Mouse (Mus musculus) heart, embryonic 10.5 days (tissue): Measurements from ENCODE around the gene 4930544D05Rik. TPM values are rescaled to one million over a fixed set of nuclear protein-coding genes. Genes with fewer than 3 reads are reported as not detected.

ENCODE experiments used
- DNase-seq: peaks from one replicate; pipeline ENCODE4 v3.0.0-alpha.2; 2017; ENCODE audit warnings: low spot score
- H3K27ac ChIP-seq: fragments of 300-500 bp; sonication (generic); 2 replicates; pipeline ENCODE4 v1.5.1; 2016; ENCODE audit warnings: mild to moderate bottlenecking
- H3K27me3 ChIP-seq: fragments of 300-500 bp; sonication (generic); 2 replicates; pipeline ENCODE4 v1.6.1; 2016; ENCODE audit warnings: mild to moderate bottlenecking; ENCODE audit not compliant: poor library complexity, insufficient read depth, severe bottlenecking
- H3K36me3 ChIP-seq: fragments of 300-500 bp; sonication (generic); 2 replicates; pipeline ENCODE4 v1.6.1; 2016; ENCODE audit warnings: mild to moderate bottlenecking, moderate library complexity
- H3K4me1 ChIP-seq: fragments of 300-500 bp; sonication (generic); 2 replicates; pipeline ENCODE4 v1.6.1; 2016; ENCODE audit warnings: mild to moderate bottlenecking
- H3K4me3 ChIP-seq: fragments of 300-500 bp; sonication (generic); 2 replicates; pipeline ENCODE4 v1.5.1; 2016; ENCODE audit warnings: mild to moderate bottlenecking, moderate library complexity
- H3K9me3 ChIP-seq: fragments of 300-500 bp; sonication (generic); 2 replicates; pipeline ENCODE4 v1.6.1; 2016; ENCODE audit warnings: mild to moderate bottlenecking, moderate library complexity
- WGBS: fragments of 180-500 bp; shearing (Covaris S2); methylation state at CpG from one replicate; pipeline ENCODE4 v1.1.7; 2016; 5-methylcytosine and 5-hydroxymethylcytosine counted together
- polyA plus RNA-seq: library from polyadenylated mRNA; unstranded; fragments of >200 nt; fragmentation: Nextera tagmentation; extraction: Ambion mirVana; gene quantifications from 2 replicates; pipeline ENCODE4 v1.2.1, GENCODE M21; 2016

The 4930544D05Rik gene
- polyA plus RNA-seq, 1 experiment from 2014 or later, result not detected

- Histone ChIP-seq H3K27ac (peak within 1 kb of the TSS; percentile 97), H3K9me3 (no peaks in the 10 kb centered on the region), H3K27me3 (no peaks in the 10 kb centered on the region), H3K36me3 (peaks cover 67% of the 10 kb centered on the region), H3K4me1 (peaks cover 45% of the 10 kb centered on the region), H3K4me3 (peak within 1 kb of the TSS; percentile 70)
- peak; percentile 99 for DNase-seq
- WGBS, result under 1% methylated on average over 63 of the region's 63 CpGs
Measured at GRCm38 (mm10) chr11:70646691-70647650, 31.3 kb downstream of the 4930544D05Rik start, which contains the start of the genes Rnf167 and Slc25a11. Gene Rnf167, plus strand, starts transcription at chr11:70647235. Gene Slc25a11, minus strand, starts transcription at chr11:70647479.

- Histone ChIP-seq H3K9me3 (no peaks in the 10 kb centered on the region), H3K27ac (peak overlapping the region; percentile 97), H3K27me3 (no peaks in the 10 kb centered on the region), H3K4me3 (peak overlapping the region; percentile 70), H3K4me1 (peaks cover 53% of the 10 kb centered on the region), H3K36me3 (peaks cover 73% of the 10 kb centered on the region)
- peak; percentile 79 for DNase-seq
- 3% methylated on average over 28 of the region's 28 CpGs for WGBS
Measured at GRCm38 (mm10) chr11:70647716-70648420, 32.2 kb downstream of the 4930544D05Rik start.

GRCm38 (mm10) chr11:70648512-70648911, 32.9 kb downstream of the 4930544D05Rik start:
- peaks cover 56% of the 10 kb centered on the region for H3K4me1 ChIP-seq

GRCm38 (mm10) chr11:70649185-70649734, 33.6 kb downstream of the 4930544D05Rik start:
- WGBS, result 84% methylated on average over 8 of the region's 8 CpGs
- Histone ChIP-seq H3K9me3 (no peaks in the 10 kb centered on the region), H3K4me3 (peak overlapping the region; percentile 70), H3K27ac (no peak overlapping the region; the same call in 1 of the 2 replicates), H3K27me3 (no peaks in the 10 kb centered on the region), H3K4me1 (peaks cover 56% of the 10 kb centered on the region), H3K36me3 (peaks cover 62% of the 10 kb centered on the region)
- DNase-seq, result no peak

More at GRCm38 (mm10) chr11:70648512-70648911, 32.9 kb downstream of the 4930544D05Rik start:
- peak overlapping the region; percentile 97; the same call in 1 of the 2 replicates for H3K27ac ChIP-seq
- 72% methylated on average over 4 of the region's 4 CpGs for WGBS
- H3K4me3 ChIP-seq, result peak overlapping the region; percentile 70
- no peak for DNase-seq
- H3K36me3 ChIP-seq, result peaks cover 68% of the 10 kb centered on the region
- H3K9me3 ChIP-seq, result no peaks in the 10 kb centered on the region
- no peaks in the 10 kb centered on the region for H3K27me3 ChIP-seq

GRCm38 (mm10) chr11:70650322-70651175, 34.9 kb downstream of the 4930544D05Rik start:
- DNase-seq, result no peak
- Histone ChIP-seq H3K36me3 (peaks cover 49% of the 10 kb centered on the region), H3K27me3 (no peaks in the 10 kb centered on the region), H3K9me3 (no peaks in the 10 kb centered on the region), H3K27ac (peak overlapping the region; percentile 62; the same call in 1 of the 2 replicates), H3K4me1 (peaks cover 51% of the 10 kb centered on the region), H3K4me3 (peak overlapping the region; percentile 27)
- WGBS, result 73% methylated on average over 12 of the region's 12 CpGs

- 68% methylated on average over 2 of the region's 2 CpGs for WGBS
- Histone ChIP-seq H3K27ac (no peak overlapping the region), H3K4me1 (peaks cover 51% of the 10 kb centered on the region), H3K9me3 (no peaks in the 10 kb centered on the region), H3K4me3 (peak overlapping the region; percentile 27; the same call in 1 of the 2 replicates), H3K36me3 (peaks cover 46% of the 10 kb centered on the region), H3K27me3 (no peaks in the 10 kb centered on the region)
- no peak for DNase-seq
Measured at GRCm38 (mm10) chr11:70651391-70651790, 35.7 kb downstream of the 4930544D05Rik start.

- WGBS, result 69% methylated on average over 12 of the region's 12 CpGs
- no peaks in the 10 kb centered on the region for H3K27me3 ChIP-seq
- H3K9me3 ChIP-seq, result no peaks in the 10 kb centered on the region
- peaks cover 46% of the 10 kb centered on the region for H3K36me3 ChIP-seq
- H3K27ac ChIP-seq, result peak overlapping the region; percentile 97; the same call in 1 of the 2 replicates
- peaks cover 59% of the 10 kb centered on the region for H3K4me1 ChIP-seq
- peak; percentile 69 for DNase-seq
- H3K4me3 ChIP-seq, result peak overlapping the region; percentile 100
Measured at GRCm38 (mm10) chr11:70652029-70652883, 36.6 kb downstream of the 4930544D05Rik start.

- Histone ChIP-seq H3K36me3 (peaks cover 48% of the 10 kb centered on the region), H3K27ac (peak overlapping the region; percentile 97), H3K4me3 (peak overlapping the region; percentile 100), H3K4me1 (peaks cover 63% of the 10 kb centered on the region), H3K27me3 (no peaks in the 10 kb centered on the region), H3K9me3 (no peaks in the 10 kb centered on the region)
- DNase-seq, result no peak
- 52% methylated on average over 6 of the region's 6 CpGs for WGBS
Measured at GRCm38 (mm10) chr11:70652884-70653344, 37.3 kb downstream of the 4930544D05Rik start.

GRCm38 (mm10) chr11:70653345-70654197, 37.9 kb downstream of the 4930544D05Rik start:
- Histone ChIP-seq H3K27me3 (no peaks in the 10 kb centered on the region), H3K4me1 (peaks cover 63% of the 10 kb centered on the region), H3K4me3 (peak overlapping the region; percentile 100), H3K27ac (peak overlapping the region; percentile 97), H3K9me3 (no peaks in the 10 kb centered on the region), H3K36me3 (peaks cover 49% of the 10 kb centered on the region)
- WGBS, result under 1% methylated on average over 60 of the region's 63 CpGs
- peak; percentile 90 for DNase-seq

- Histone ChIP-seq H3K4me1 (peaks cover 62% of the 10 kb centered on the region), H3K27me3 (no peaks in the 10 kb centered on the region), H3K27ac (peak within 1 kb of the TSS; percentile 97), H3K36me3 (peaks cover 49% of the 10 kb centered on the region), H3K4me3 (peak within 1 kb of the TSS; percentile 100), H3K9me3 (no peaks in the 10 kb centered on the region)
- peak; percentile 92 for DNase-seq
- WGBS, result under 1% methylated on average over 60 of the region's 61 CpGs
Measured at GRCm38 (mm10) chr11:70654198-70654922, 38.7 kb downstream of the 4930544D05Rik start, which contains the start of gene Pfn1. Gene Pfn1, minus strand, starts transcription at chr11:70654644.
